Mouse (Mus musculus) MEL (cell line): ENCODE data around the gene Pcx. TPM values are rescaled to one million over a fixed set of nuclear protein-coding genes. Genes with fewer than 3 reads are reported as not detected.

Source experiments
- DNase-seq: peaks from one replicate; pipeline ENCODE4 v3.0.0; 2011; ENCODE audit warnings: low read depth, low spot score
- H3K27ac ChIP-seq: 2 replicates; pipeline ENCODE4 v1.5.1; 2012; ENCODE audit warnings: low read depth, mild to moderate bottlenecking, control low read depth, low read length, moderate library complexity; ENCODE audit not compliant: control insufficient read depth
- H3K27me3 ChIP-seq, 2 experiments: fragments of 150-350 bp in 1 of 2; sonication (generic) in 1 of 2; 2 replicates each; pipeline ENCODE4 v1.6.1; 2012; ENCODE audit warnings: low read length in 2 of 2, mild to moderate bottlenecking in 2 of 2, improper control_type of control experiment in 1 of 2, moderate library complexity in 1 of 2; ENCODE audit not compliant: insufficient read depth in 2 of 2, control insufficient read depth in 1 of 2
- H3K36me3 ChIP-seq, 2 experiments: 2 replicates each; pipeline ENCODE4 v1.6.1; 2012 to 2014; ENCODE audit warnings: low read length in 2 of 2, improper control_type of control experiment in 1 of 2, inconsistent platforms in 1 of 2, mild to moderate bottlenecking in 1 of 2; ENCODE audit not compliant: insufficient read depth in 2 of 2, control insufficient read depth in 1 of 2
- H3K4me1 ChIP-seq, 2 experiments: fragments of 150-350 bp in 1 of 2; sonication (generic) in 1 of 2; 2 replicates each; pipeline ENCODE4 v1.6.1; 2012; ENCODE audit warnings: low read length in 2 of 2, improper control_type of control experiment in 1 of 2, mild to moderate bottlenecking in 1 of 2; ENCODE audit not compliant: insufficient read depth in 2 of 2, control insufficient read depth in 1 of 2
- H3K4me3 ChIP-seq, 2 experiments: fragments of 150-350 bp in 1 of 2; sonication (generic) in 1 of 2; 2 replicates each; pipeline ENCODE4 v1.5.1; 2012; ENCODE audit warnings: low read depth in 2 of 2, low read length in 2 of 2, mild to moderate bottlenecking in 2 of 2, moderate library complexity in 2 of 2, control low read depth in 1 of 2, improper control_type of control experiment in 1 of 2; ENCODE audit not compliant: control insufficient read depth in 1 of 2, insufficient read depth in 1 of 2
- H3K79me2 ChIP-seq: 2 replicates; pipeline ENCODE4 v1.6.1; 2012; ENCODE audit warnings: mild to moderate bottlenecking, low read length, moderate library complexity; ENCODE audit not compliant: control insufficient read depth, poor library complexity, insufficient read depth
- H3K9ac ChIP-seq: 2 replicates; pipeline ENCODE4 v1.6.1; 2012; ENCODE audit warnings: low read depth, mild to moderate bottlenecking, control low read depth, low read length, moderate library complexity; ENCODE audit not compliant: control insufficient read depth, poor library complexity, severe bottlenecking
- H3K9me3 ChIP-seq: fragments of 150-350 bp; sonication (generic); replicated peaks from 2 replicates; pipeline ENCODE4 v1.6.1; 2012; ENCODE audit warnings: mild to moderate bottlenecking, low read length, improper control_type of control experiment, moderate library complexity; ENCODE audit not compliant: insufficient read depth
- BHLHE40 ChIP-seq: IDR thresholded peaks from 2 replicates; pipeline ENCODE4 v1.6.1; 2012; ENCODE audit warnings: low read depth, mild to moderate bottlenecking, inconsistent platforms, low read length, improper control_type of control experiment, borderline replicate concordance
- CHD2 ChIP-seq: IDR thresholded peaks from 2 replicates; pipeline ENCODE4 v1.6.1; 2011; ENCODE audit warnings: low read length, improper control_type of control experiment
- ELF1 ChIP-seq: IDR thresholded peaks from 2 replicates; pipeline ENCODE4 v1.6.1; 2014; ENCODE audit warnings: low read depth, mild to moderate bottlenecking, inconsistent platforms, low read length, improper control_type of control experiment, moderate library complexity
- EP300 ChIP-seq, 2 experiments: IDR thresholded peaks; 2 replicates each; pipeline ENCODE4 v1.6.1; 2011; ENCODE audit warnings: improper control_type of control experiment in 2 of 2, low read length in 2 of 2, low read depth in 1 of 2, mild to moderate bottlenecking in 1 of 2
- ETS1 ChIP-seq: IDR thresholded peaks from 2 replicates; pipeline ENCODE4 v1.6.1; 2012; ENCODE audit warnings: low read depth, mild to moderate bottlenecking, inconsistent platforms, low read length, improper control_type of control experiment, moderate library complexity
- HCFC1 ChIP-seq: IDR thresholded peaks from 2 replicates; pipeline ENCODE4 v1.6.1; 2012; ENCODE audit warnings: low read depth, mild to moderate bottlenecking, inconsistent platforms, low read length, improper control_type of control experiment, moderate library complexity
- JUND ChIP-seq: IDR thresholded peaks from 2 replicates; pipeline ENCODE4 v1.6.1; 2011; ENCODE audit warnings: low read depth, mild to moderate bottlenecking, improper control_type of control experiment, low read length
- MAZ ChIP-seq: IDR thresholded peaks from 2 replicates; pipeline ENCODE4 v1.6.1; 2012; ENCODE audit warnings: low read depth, mild to moderate bottlenecking, inconsistent platforms, low read length, improper control_type of control experiment
- MXI1 ChIP-seq: IDR thresholded peaks from 2 replicates; pipeline ENCODE4 v1.6.1; 2011; ENCODE audit warnings: mild to moderate bottlenecking, low read depth, low read length, improper control_type of control experiment
- MYC ChIP-seq: IDR thresholded peaks from 2 replicates; pipeline ENCODE4 v1.6.1; 2011; ENCODE audit warnings: low read depth, mild to moderate bottlenecking, low read length, improper control_type of control experiment, moderate library complexity
- NELFE ChIP-seq: IDR thresholded peaks from 2 replicates; pipeline ENCODE4 v1.6.1; 2011; ENCODE audit warnings: low read depth, low read length, improper control_type of control experiment
- NRF1 ChIP-seq: IDR thresholded peaks from 2 replicates; pipeline ENCODE4 v1.6.1; 2014; ENCODE audit warnings: low read depth, mild to moderate bottlenecking, inconsistent platforms, low read length, improper control_type of control experiment, moderate library complexity; ENCODE audit not compliant: poor library complexity, insufficient read depth, severe bottlenecking
- POLR2A ChIP-seq, 2 experiments: IDR thresholded peaks; 2 replicates each; pipeline ENCODE4 v1.6.1; 2011 to 2012; ENCODE audit warnings: low read length in 2 of 2, mild to moderate bottlenecking in 2 of 2, control low read depth in 1 of 2, improper control_type of control experiment in 1 of 2, low read depth in 1 of 2, moderate library complexity in 1 of 2; ENCODE audit not compliant: control insufficient read depth in 1 of 2, insufficient read depth in 1 of 2, poor library complexity in 1 of 2
- POLR2AphosphoS2 ChIP-seq: IDR thresholded peaks from 2 replicates; pipeline ENCODE4 v1.6.1; 2011; ENCODE audit warnings: low read length, improper control_type of control experiment
- TAL1 ChIP-seq: IDR thresholded peaks from 2 replicates; pipeline ENCODE4 v1.6.1; 2012; ENCODE audit warnings: mild to moderate bottlenecking, inconsistent platforms, low read length, moderate library complexity, mixed read lengths
- TBP ChIP-seq: IDR thresholded peaks from 2 replicates; pipeline ENCODE4 v1.8.0; 2011; ENCODE audit warnings: low read depth, low read length, improper control_type of control experiment
- TCF12 ChIP-seq: IDR thresholded peaks from 2 replicates; pipeline ENCODE4 v1.6.1; 2014; ENCODE audit warnings: low read depth, mild to moderate bottlenecking, inconsistent platforms, low read length, improper control_type of control experiment, moderate library complexity
- UBTF ChIP-seq: IDR thresholded peaks from 2 replicates; pipeline ENCODE4 v1.6.1; 2012; ENCODE audit warnings: low read depth, mild to moderate bottlenecking, inconsistent platforms, low read length, improper control_type of control experiment, moderate library complexity, borderline replicate concordance; ENCODE audit not compliant: insufficient read depth
- USF1 ChIP-seq: IDR thresholded peaks from 2 replicates; pipeline ENCODE4 v1.6.1; 2014; ENCODE audit warnings: low read depth, mild to moderate bottlenecking, inconsistent platforms, low read length, improper control_type of control experiment, moderate library complexity
- ZKSCAN1 ChIP-seq: IDR thresholded peaks from 2 replicates; pipeline ENCODE4 v1.6.1; 2012; ENCODE audit warnings: low read depth, mild to moderate bottlenecking, inconsistent platforms, low read length, improper control_type of control experiment, moderate library complexity
- ZMIZ1 ChIP-seq: IDR thresholded peaks from 2 replicates; pipeline ENCODE4 v1.6.1; 2012; ENCODE audit warnings: low read depth, mild to moderate bottlenecking, inconsistent platforms, low read length, improper control_type of control experiment, moderate library complexity
- polyA plus RNA-seq, 2 experiments: library from polyadenylated mRNA; stranded (reverse) in 1 of 2; unstranded in 1 of 2; fragments of >175 nt in 1 of 2; fragments of >200 nt in 1 of 2; gene quantifications; 2 replicates each; pipeline versions ENCODE4 v1.2.1 to v1.2.4; 2012; ENCODE audit warnings: low replicate concordance in 2 of 2, low read depth in 1 of 2; ENCODE audit not compliant: insufficient read length in 2 of 2, insufficient read depth in 1 of 2, missing spikeins in 1 of 2
- total RNA-seq: library from RNA; depleted of rRNA; stranded (reverse); fragments of 300-350 nt; gene quantifications from 2 replicates; pipeline ENCODE4 v1.2.3, GENCODE M21; 2012

The Pcx gene
- total and polyA plus RNA-seq, 3 experiments, result 7.2 to 7.9 TPM; not detected in 1

DNA sequence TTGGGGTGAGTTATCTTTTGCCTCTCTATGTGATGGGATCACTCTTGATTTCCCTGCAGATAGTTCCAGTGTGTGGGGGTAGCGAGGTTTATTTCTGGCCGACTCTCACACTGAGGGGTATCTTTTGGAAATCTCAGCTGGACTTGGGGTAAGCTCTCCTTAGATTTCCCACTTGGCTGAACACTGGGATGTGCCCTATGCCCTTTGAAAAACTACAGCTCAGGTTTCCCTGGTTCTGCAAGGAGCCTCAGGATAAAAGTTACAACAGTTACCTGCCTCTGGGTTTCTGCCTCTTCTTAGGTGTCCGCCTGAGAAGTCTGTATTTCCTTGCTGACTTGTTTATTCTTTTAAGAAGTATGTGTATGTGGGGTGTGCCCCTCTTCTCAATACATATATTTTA lies 30.7 kb downstream of the Pcx start:
- H3K4me1 ChIP-seq, result no peaks in the 10 kb centered on the region
- TF ChIP-seq EP300 (IDR thresholded peaks at IDR 0.05; ENCODE audit: low read depth in 1 of 2, low read length in 2 of 2) (no peak), MYC (no peak), TAL1 (no peak), JUND (no peak), NRF1 (no peak), ZKSCAN1 (no peak), TBP (no peak)
- no peak overlapping the region for H3K27ac ChIP-seq
- no peak for DNase-seq
- H3K9me3 ChIP-seq, result no peaks in the 10 kb centered on the region
- no peaks in the 10 kb centered on the region for H3K79me2 ChIP-seq
- H3K4me3 ChIP-seq, result no peak overlapping the region
- no peaks in the 10 kb centered on the region for H3K27me3 ChIP-seq
- H3K36me3 ChIP-seq, result no peaks in the 10 kb centered on the region
- H3K9ac ChIP-seq, result no peak overlapping the region

DNA sequence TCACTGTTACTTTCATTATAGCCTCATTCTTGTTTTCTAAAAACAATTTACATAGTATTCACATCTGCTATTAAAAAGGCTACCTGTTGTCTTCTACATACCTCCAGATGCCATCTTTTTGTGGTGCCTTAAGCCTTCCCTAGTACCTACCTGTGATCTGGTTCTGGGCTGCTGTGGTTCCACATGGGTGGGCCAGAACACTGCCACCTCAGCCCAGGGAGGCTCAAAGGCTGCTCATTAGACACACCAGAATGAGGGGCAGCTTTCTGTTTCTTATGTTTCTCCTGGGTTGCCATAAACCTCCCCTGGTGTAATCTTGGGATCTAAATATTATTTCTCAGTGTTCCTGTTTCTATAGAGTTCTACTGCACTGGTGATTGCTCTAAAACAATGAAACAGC lies 31.8 kb downstream of the Pcx start:
- no peak for DNase-seq
- H3K27ac ChIP-seq, result no peak overlapping the region
- TF ChIP-seq TBP (no peak), CHD2 (no peak), MYC (no peak), POLR2A (IDR thresholded peaks at IDR 0.05; ENCODE audit: control insufficient read depth in 1 of 2, insufficient read depth in 1 of 2, low read depth in 1 of 2, low read length in 2 of 2, poor library complexity in 1 of 2) (no peak), USF1 (no peak), MXI1 (no peak), POLR2AphosphoS2 (no peak), TCF12 (no peak), ZMIZ1 (no peak), HCFC1 (no peak), BHLHE40 (no peak), ELF1 (no peak), UBTF (no peak), NELFE (no peak), ETS1 (no peak), MAZ (no peak)
- TF ChIP-seq, all 39 proteins: peak for 0
- H3K27me3 ChIP-seq, result no peaks in the 10 kb centered on the region
- H3K36me3 ChIP-seq, result no peaks in the 10 kb centered on the region
- no peak overlapping the region for H3K4me3 ChIP-seq
- no peaks in the 10 kb centered on the region for H3K79me2 ChIP-seq
- H3K9me3 ChIP-seq, result no peaks in the 10 kb centered on the region
- no peak overlapping the region for H3K9ac ChIP-seq
- H3K4me1 ChIP-seq, result no peaks in the 10 kb centered on the region
